Mouse (Mus musculus) right cerebral cortex, postnatal 10 days (tissue): ENCODE data around the gene Hhat.

Source experiments
- DNase-seq, 2 experiments: peaks; one replicate each; pipeline ENCODE4 v3.0.0; 2021; ENCODE audit warnings: low spot score in 2 of 2

Hhat gene

DNA sequence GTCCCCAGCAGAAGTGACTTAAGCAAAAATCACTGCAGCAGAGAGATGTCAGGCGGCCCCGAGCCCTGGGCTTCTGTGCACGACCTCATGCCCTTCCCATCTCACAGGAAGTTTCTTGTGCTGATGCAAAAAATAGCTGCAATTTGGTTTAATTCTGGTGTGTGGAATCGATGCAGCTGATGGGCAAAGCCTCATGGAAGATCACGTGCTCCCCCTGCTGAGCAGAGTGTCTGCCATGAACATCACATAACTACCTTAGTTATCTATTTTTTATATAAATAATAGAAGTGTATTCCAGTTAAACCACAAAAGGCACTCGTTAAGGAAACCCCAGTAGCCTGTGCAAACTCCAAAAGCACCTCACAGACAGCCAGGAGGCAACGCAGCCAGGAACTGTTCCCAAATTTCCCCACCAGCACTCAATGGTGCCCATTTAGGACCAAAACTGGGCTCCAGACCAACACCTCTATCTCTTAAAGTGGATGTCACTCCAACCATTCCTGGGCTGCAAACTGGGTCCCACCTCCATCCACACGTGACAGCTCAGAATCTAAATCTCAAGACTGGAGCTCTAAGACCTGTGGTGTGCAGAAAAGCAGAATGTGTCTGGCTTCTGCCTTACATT, 118.9 kb downstream of the Hhat start:
- peak; percentile 35 to 53 for DNase-seq

DNA sequence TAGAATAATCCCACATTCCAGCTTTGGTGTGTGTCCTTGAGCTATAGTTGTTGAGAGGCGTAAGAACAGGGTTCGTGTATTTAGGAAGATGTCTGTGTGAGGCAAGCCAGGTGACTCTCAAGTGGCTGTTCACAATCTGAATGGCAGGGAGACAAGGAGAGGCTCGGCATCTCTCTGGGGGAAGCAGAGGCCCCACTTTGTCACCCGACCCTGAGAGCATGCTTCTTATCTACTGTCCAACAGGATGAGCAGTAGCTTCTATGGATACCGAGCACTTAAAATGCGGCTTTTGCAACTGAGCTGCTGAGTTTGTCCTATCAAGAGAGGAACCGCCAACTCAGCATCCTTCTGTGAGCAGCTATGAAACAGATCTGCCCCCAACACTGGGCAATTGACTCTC, 120.4 kb downstream of the Hhat start:
- no peak for DNase-seq

DNA sequence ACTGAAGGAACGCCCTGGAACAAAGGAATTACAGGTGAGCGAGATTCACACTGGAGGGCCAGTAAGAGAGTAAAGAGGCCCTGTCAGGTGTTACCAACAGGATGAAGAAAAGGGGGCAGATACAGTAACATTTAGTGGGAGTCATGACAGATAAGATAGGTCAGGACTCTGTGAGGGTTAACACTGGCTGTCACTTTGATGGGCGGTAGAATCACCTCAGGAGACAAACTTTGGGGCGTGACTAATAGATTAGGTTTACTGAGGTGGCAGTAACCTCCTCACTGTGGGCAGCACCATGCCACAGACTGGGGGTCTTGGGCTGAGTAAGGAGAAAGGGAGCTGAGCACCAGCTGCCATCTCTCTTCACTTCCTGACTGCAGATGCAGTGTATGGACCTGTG, 121.0 kb downstream of the Hhat start:
- DNase-seq: no peak

DNA sequence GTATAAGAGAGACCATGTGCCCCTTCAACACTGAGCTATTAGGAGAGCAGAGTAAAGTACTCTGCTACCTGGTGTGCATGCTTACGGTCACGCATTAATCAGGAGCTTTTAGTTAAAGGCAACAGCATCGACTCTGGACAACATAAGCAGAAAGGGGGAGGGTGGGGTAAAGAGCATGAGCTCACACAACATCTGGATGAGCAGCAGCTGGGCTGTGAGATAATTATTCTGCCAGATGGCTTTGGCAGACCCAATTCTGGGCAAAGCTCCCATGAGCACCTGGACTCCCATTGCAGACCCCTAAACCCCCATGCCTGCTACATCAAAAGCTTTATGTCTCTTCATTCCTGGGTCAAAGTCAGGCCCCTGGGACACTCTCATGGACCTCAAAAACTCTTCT, 121.8 kb downstream of the Hhat start:
- DNase-seq: no peak

DNA sequence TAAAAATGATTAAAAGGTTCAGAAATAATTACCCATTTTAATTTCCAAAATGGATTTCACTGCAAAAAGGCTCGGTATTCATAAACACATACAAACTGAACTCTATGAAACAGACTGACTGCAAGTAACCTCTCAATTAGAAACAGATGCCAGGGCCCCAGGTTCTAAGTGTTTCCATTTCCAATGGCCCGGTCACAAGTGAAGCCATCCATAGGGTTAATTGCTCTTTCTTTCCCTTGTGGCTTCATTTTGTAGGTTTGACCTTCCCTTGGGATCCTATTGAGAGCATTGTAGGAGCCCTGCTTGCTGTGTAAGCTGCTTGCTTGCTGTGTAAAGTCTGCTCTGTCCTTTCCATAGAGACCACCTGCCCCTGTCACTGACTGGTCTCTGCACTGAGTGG, 123.7 kb downstream of the Hhat start:
- no peak for DNase-seq

DNA sequence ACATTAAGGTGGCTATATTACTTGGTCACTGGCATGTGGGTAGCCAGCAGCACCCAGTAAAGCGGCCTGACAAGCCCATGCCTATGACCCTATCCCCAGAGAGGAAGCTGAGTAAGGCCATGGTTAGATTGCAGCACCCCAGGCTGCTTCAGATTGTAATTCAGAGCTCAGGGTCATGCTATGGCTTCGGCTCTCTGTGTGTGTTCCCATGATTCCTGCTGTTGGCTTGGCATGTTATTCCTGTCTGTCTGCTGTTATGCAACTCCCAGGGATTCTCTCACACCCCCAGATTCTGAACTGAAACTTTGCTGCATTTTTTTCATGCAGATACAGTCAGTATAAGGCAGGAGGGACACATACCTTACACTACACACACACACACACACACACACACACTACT, 128.9 kb downstream of the Hhat start:
- DNase-seq: no peak

DNA sequence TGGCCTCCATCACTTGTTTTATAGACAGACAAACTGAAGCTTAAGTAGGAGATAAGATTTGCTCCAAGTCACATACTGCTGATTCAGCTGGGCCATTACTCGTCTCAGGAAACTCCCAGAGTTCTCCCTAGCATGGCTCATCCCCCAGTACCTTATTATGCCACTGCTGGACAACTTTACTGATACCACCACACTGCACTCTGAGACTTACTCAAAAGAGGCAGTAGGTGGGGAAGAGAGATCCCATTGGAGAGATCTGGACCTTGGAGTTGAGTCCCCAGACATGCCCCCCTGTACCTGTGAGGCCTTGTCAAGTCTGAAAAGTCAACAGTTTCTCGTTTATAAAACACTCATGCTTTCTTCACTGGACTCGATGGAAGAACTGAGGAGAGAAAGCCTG, 131.8 kb downstream of the Hhat start:
- no peak for DNase-seq

DNA sequence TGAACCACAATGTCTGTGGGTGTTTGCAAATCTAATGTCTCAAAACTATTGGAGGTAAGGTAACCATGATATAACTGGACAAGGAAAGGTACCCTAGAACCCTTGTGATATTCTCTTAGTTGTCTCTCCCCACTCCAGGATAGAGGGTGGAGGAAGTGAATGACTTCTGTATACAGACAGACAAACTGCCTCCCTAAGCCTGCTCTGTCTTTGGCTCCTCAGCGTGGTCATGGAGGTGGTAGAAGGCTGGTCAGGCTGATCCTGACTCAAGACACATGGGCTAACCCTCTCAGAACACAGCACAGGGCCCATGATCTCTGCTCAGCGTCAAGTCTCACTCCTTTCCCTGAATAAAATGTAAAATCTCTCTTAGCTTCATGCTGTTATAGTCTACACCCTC, 149.2 kb downstream of the Hhat start:
- peak in 1 of 2 experiments; percentile 1 for DNase-seq

DNA sequence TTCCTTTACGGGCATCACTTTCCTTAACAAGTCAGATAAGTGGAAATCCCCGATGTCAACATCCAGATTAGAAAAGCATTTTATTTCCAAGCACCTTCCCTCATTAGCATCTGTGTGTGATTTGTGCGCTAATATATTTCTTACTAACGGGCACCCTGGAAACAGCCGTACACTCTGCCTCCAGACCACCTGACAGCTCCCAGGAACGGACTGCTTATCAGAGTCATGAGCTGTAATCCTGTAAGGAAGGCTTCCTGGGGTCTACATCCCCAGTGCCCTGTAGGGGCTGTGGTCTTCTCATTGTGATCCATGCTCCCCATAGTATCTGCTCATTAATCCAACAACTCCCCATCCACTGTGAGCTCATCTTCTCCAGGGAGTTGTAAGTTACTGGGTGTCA, 157.8 kb downstream of the Hhat start:
- no peak for DNase-seq

DNA sequence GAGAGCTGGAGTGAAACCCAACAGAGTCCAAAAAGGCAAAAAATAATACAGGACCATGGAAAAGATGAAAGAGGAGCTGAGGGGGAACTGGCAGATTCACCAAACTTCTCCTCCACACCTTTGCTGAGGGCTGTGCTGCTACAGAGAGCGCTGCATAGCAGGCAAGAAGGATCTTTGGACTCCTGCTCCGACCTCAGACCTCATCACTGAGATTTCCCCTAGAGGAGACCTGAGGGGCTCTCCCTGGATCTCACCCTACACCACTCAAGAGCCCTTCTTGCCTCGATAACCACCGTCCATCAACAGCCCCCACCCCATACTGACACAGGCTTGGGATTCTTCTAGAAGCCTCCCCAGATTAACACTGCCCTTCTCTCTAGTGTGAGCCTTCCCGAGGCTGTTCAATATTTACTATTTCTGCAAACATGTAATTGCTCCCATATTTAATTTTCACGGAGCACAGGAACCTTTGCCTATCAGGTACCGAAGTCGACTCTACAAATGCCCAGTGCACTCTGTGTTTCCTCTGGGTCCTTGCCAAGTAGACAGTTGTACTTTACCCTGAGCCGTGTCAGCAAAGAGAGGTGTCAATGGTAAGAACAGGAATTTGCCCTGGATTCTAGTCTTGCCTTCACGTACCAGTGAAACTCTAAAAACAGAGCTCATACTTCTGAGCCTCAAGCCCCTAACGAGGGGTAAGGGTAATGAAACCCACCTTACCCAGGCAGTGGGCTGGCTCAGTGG, 158.9 kb downstream of the Hhat start:
- DNase-seq: no peak

DNA sequence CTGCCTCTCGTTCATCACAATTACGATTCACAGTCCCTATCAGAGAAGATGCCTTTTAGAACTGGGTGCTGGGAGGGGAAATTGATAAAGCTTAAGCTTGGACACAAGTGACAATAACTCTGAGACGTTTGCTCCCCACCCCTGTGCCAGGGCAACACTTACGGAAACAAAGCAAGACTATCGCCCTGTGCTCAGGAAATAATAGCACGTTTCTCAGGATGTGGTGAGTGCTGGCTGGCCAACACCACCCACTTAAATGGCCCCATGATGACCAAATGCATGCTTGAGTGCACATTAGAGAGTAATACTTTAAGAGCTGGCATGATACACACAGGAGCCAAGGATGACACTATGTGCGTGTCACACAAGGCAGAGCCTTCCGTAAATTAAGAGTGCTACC, 164.1 kb downstream of the Hhat start:
- no peak for DNase-seq

DNA sequence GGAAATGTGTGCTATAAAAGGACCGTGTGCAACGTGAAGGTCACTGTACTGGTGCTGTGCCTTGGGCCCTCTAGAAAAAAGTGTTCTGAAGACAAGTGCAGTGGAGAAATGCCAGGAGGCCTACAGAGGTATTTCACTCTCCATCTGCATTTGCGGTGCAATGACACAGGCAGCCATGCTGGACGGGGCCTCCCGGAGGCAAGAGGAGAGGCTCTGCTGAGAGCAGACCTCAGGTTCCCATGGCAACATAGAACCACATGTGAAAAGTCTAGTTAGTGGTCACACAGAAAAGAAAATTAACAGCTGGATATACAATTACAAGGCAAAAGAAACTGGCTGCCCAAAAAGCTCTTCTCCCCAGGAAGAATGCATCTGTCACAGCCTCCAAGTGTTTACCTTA, 166.6 kb downstream of the Hhat start:
- no peak for DNase-seq

DNA sequence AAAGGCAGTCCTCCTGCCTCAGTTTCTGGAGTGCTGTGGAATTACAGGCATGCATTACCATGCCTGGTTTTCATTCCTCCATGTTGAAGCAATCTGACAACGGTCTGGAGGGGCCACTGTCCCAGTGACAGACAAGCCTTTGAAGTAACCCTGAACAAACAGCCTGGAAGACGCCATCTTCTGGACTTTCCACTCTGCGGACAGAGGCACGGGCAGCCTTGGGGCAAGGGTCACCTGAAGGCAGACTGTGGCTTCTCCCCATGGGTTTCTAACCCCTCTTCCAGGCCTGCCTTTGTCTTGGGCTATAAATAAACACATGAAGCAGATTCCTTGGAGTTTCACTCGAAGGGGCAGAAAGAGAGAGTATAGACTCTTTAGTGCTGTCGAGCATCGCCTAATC, 167.5 kb downstream of the Hhat start:
- no peak for DNase-seq

DNA sequence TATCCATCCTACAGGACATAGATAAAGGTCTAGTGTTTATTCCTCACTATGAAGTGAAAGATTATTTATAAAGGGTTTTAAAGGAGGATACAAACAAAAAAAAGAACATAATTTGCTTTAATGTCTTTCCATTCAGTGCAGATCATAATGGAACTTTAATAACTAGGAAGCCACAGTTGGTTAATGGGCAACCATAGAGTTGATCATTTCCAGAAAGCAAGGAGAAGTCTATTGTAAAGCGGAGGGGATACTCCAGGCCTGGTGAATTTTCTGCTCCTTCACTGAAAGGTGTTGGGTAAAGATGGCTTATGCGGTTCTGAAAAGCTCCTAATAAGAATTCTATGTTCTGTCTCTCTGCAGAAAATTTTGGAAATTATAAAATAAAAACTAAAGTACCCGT, 169.8 kb downstream of the Hhat start:
- no peak for DNase-seq

DNA sequence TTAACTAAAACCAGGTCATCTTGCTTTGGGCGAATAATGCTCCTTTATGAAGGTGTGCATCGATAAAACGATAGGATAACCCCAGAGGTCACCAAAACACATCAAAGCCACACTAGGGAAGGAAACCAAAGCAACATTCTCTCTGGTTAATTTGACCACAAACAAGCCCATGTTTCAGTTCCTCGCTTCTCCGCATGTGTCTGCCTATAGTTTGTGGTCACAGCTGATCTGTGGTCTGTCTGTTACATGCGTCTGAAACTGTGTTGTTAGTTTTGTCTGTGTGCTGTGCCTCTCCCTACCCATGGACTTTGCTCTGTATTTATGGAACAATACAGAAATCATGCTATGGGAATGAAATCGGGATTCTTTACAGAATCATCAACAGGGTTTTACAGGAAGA, 171.3 kb downstream of the Hhat start:
- no peak for DNase-seq

DNA sequence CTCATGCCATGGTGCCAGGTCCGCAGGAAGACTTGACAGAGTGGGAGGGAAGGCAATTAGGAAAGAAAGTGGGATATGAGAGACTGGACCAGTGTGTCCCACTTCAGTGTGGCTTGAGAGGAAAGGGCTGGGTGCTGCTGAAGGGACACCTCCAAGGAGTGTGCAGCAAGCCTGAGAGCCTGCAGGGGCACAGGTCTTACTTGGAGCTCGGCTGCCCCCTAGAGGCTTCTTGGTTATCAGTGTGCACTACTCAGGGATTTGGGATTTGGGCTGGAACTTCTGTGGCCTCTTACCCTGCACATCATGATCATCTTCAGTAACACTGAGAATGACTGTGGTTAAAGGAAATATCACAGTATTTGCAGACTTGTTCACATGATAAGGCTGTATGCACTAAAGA, 172.6 kb downstream of the Hhat start:
- peak; percentile 90 to 93 for DNase-seq

DNA sequence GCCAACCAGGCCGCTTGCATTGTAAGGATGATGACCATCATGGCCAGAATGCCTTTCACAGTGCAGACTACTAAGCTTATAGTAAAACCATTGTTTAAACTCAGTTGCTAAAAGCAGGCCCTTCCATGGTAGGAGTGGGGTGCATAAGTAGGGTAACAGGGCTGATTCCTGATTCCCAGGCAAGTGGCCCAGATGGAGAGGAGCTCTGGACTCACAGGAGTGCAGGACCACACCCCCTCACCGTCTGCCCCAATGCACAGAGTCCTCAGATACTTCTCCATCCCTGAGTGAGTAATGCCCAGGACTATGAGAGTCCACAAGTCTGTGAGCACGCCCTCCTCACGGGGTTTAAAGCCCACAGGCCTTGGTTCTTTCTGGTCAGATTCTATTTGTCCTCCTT, 175.6 kb downstream of the Hhat start:
- DNase-seq: no peak

DNA sequence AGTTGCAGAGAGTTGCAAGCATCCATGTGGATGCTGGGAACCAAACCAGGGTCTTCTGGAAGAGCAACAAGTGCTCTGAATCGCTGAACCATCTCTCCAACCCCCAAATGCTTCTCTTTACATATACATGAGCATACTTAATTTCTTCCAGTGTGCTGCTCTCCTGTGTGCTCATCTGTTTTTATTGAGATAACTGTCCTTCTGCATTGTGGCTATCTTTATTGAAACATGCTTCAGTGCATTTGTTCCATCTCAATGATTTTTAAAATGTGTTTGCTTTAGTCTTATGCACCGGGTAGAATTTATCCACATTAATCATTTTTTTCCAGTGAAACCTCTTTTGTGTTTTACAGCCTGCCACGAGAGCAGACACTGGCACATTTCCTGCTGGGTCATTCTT, 177.5 kb downstream of the Hhat start:
- DNase-seq: no peak

DNA sequence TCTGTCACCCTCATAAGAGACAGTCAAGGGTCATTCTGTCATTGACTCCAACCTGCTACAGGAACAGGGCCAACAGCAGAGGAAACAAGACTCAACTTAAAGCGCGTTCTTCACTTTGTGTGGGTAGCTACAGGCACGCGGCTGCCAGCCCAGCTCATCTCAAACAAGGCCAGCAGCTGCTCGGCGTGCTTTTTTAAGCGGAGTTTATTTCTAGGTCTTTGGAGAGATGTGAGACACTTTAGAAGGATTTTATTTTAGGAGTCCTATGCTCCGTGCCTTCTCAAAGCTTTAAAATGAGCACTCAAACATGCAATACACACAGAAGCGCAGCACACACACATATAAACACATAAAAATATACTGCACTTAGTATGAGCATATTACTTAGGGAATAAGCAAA, 183.6 kb downstream of the Hhat start:
- DNase-seq: peak; percentile 83 to 92

DNA sequence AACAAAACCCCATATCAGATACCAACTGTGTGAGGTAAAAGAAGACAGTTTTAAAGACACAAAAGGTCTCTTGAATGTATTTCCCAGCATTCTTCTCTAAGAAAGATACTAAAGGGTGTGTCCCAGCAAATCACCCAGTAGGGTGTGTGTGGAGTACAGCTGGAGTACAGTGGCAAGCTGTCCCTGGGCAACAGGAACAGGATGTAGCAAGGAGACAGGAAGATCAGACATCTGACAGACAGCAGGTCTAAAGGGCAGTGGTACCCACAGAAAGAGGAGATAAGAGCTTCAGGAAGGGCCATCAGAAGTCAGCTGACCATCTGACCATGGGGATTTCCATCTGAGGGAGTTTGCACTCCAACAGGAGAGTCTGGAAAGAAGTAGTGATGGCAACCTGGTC, 185.7 kb downstream of the Hhat start:
- DNase-seq: peak in 1 of 2 experiments; percentile 21

DNA sequence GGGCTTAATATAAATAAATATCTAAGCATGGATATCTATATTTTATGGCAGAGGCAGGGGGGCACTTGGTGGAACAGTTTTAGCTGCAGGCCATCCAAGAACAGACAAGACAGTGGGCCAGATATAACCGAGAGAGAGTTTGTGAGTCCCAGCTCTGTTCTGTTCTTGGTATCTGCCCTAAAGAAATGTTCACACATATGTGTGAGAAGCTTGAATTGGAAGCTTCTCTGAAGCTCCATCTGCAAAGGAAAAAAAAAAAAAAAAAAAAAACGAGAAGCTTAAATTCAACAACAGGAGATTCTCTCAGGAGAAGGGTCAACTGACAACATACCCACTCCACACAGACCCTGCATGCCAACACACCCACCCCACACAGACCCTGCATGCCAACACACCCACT, 188.1 kb downstream of the Hhat start:
- DNase-seq: peak; percentile 24 to 43

DNA sequence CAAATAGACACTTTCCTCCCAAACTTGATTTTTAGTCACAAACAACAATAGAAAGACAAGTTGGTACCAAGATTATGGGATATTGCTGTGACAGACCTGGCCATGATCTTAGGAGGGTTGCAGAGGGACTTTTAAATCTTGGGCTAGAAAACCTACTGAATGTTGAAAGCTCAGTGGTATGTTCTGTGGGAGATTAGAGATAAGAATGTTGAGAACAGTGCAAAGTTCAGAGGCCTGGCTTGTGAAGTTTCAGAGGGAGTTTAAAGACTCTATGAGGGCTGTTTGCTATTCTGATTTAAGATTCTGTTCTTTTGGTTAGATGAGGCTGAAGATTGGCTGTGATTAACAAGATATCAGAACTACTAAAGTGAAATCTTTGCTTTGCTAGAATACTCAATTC, 206.3 kb downstream of the Hhat start:
- DNase-seq: no peak

DNA sequence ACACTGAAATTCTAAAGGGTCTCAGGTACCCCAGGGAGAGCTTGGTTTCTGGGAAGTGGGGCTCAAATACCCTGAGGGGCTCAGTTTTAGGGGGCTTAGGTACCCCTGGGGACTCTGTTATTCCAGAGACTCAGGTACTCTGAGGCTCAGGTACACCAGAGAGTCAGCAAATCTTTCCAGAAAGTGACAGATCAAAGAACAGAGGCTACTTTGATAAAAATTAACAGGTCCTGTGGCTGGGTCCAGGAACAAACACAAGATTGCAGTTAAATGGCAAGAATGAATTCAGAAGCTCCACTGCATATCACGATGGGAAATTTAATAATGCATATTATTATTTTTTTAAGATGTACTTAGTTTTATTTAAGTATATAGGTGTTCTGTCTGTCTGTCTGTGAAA, 211.7 kb downstream of the Hhat start:
- no peak for DNase-seq
